12 mouse cellular contexts compared by ENCODE assay signal in genomic region chr16:91441811-91442240, GRCm38 (mm10). TPM values are rescaled to one million over a fixed set of nuclear protein-coding genes. Genes with fewer than 3 reads are reported as not detected.
A peak's percentile ranks its signal among the peaks of the same experiment; 100 is the strongest.
DNase-seq lines count a peak whose midpoint lies in the region; ATAC-seq and TF ChIP-seq lines count a peak whose summit lies in the region.
"Had no signal": no experiment of that assay in that cellular context is flagged by ENCODE, and none has a peak within 500 bp of the region (broad histone marks: within the 10 kb centered on the region; RNA-seq: fewer than 3 reads in every experiment).

No protein-coding gene starts in this region.

- no peaks in the 10 kb centered on the region for H3K27me3 ChIP-seq in heart, adult 2 months (ENCODE audit: control insufficient read depth, insufficient read depth, low read length)
- no peaks in the 10 kb centered on the region for H3K27me3 ChIP-seq in stomach, embryonic 14.5 days (ENCODE audit: control insufficient read depth, insufficient read depth, low read length)
- H3K27me3 ChIP-seq in stomach, postnatal 0 days (ENCODE audit: control insufficient read depth, insufficient read depth, low read length): no peaks in the 10 kb centered on the region
- no peaks in the 10 kb centered on the region for H3K27me3 ChIP-seq in liver, embryonic 15.5 days
- H3K27me3 ChIP-seq: neural tube, embryonic 12.5 days had no signal

- peaks cover 11% of the 10 kb centered on the region for H3K4me1 ChIP-seq in heart, adult 2 months (ENCODE audit: control insufficient read depth, insufficient read depth, low read length)
- H3K4me1 ChIP-seq in stomach, embryonic 14.5 days (ENCODE audit: control insufficient read depth, insufficient read depth, low read length): no peaks in the 10 kb centered on the region
- H3K4me1 ChIP-seq in stomach, postnatal 0 days (replicated peaks; ENCODE audit: control insufficient read depth, insufficient read depth): no peaks in the 10 kb centered on the region; the same call in 1 of the 2 replicates
- peaks cover 90% of the 10 kb centered on the region for H3K4me1 ChIP-seq in liver, embryonic 15.5 days (replicated peaks)
- H3K4me1 ChIP-seq: neural tube, embryonic 12.5 days had no signal

- no peak for DNase-seq in heart, adult 2 months
- DNase-seq in heart, postnatal 36 days: no peak
- DNase-seq in stomach, postnatal 0 days (ENCODE audit: low spot score): no peak
- DNase-seq in thymus, postnatal 25 days: peak; percentile 56
- no peak for DNase-seq in layer of hippocampus, postnatal 10 days (ENCODE audit: low spot score in 2 of 2)
- DNase-seq: cerebellum, adult 11 months had no signal

- TF ChIP-seq EP300 in heart, adult 2 months (IDR thresholded peaks at IDR 0.05; ENCODE audit: insufficient read depth, low read depth, low read length): no peak
- no peak for TF ChIP-seq EP300 in stomach, postnatal 0 days (optimal IDR thresholded peaks at IDR 0.05)

- no peak for TF ChIP-seq POLR2A in heart, adult 2 months (IDR thresholded peaks at IDR 0.05; ENCODE audit: insufficient read depth, low read depth, low read length)

- H3K4me2 ChIP-seq in stomach, embryonic 14.5 days (replicated peaks; ENCODE audit: low read depth, low read length): no peak overlapping the region
- H3K4me2 ChIP-seq in stomach, postnatal 0 days (replicated peaks; ENCODE audit: low read depth): no peak overlapping the region
- H3K4me2 ChIP-seq in liver, embryonic 15.5 days: peak overlapping the region; percentile 65
- H3K4me2 ChIP-seq: neural tube, embryonic 12.5 days had no signal

- H3K36me3 ChIP-seq in heart, adult 2 months (ENCODE audit: control insufficient read depth, insufficient read depth, low read length): peaks cover 7% of the 10 kb centered on the region
- H3K36me3 ChIP-seq in stomach, embryonic 14.5 days (ENCODE audit: control insufficient read depth, insufficient read depth, low read length): no peaks in the 10 kb centered on the region
- H3K36me3 ChIP-seq in stomach, postnatal 0 days (ENCODE audit: control insufficient read depth, insufficient read depth, low read length): no peaks in the 10 kb centered on the region
- no peaks in the 10 kb centered on the region for H3K36me3 ChIP-seq in liver, embryonic 15.5 days (replicated peaks)
- H3K36me3 ChIP-seq: neural tube, embryonic 12.5 days had no signal

- 64% methylated on average over 7 of the region's 7 CpGs for WGBS in heart, adult 2 months
- 72% methylated on average over 7 of the region's 7 CpGs for WGBS in stomach, embryonic 14.5 days
- WGBS in stomach, postnatal 0 days: 71% methylated on average over 7 of the region's 7 CpGs
- WGBS in liver, embryonic 15.5 days (ENCODE audit: insufficient replicate concordance): 12% methylated on average over 7 of the region's 7 CpGs

- H3K4me3 ChIP-seq in heart, adult 2 months: no peak overlapping the region
- no peak overlapping the region for H3K4me3 ChIP-seq in stomach, embryonic 14.5 days (ENCODE audit: low read depth, low read length)
- H3K4me3 ChIP-seq in stomach, postnatal 0 days (ENCODE audit: low read depth, low read length): no peak overlapping the region
- H3K4me3 ChIP-seq in liver, embryonic 15.5 days (replicated peaks): peak overlapping the region; percentile 24
- H3K4me3 ChIP-seq: neural tube, embryonic 12.5 days had no signal

- peak overlapping the region; percentile 78 for H3K27ac ChIP-seq in heart, adult 2 months
- H3K27ac ChIP-seq in stomach, embryonic 14.5 days (ENCODE audit: low read length): no peak overlapping the region
- H3K27ac ChIP-seq in stomach, postnatal 0 days (replicated peaks): no peak overlapping the region
- H3K27ac ChIP-seq in liver, embryonic 15.5 days (replicated peaks): peak overlapping the region; percentile 100
- H3K27ac ChIP-seq: neural tube, embryonic 12.5 days had no signal

- H3K9me3 ChIP-seq in stomach, embryonic 14.5 days (ENCODE audit: control insufficient read depth, low read depth, low read length): no peaks in the 10 kb centered on the region
- no peaks in the 10 kb centered on the region for H3K9me3 ChIP-seq in stomach, postnatal 0 days (ENCODE audit: control insufficient read depth, low read length)
- H3K9me3 ChIP-seq in liver, embryonic 15.5 days (replicated peaks): no peaks in the 10 kb centered on the region
- H3K9me3 ChIP-seq: neural tube, embryonic 12.5 days had no signal

- no peak for TF ChIP-seq CTCF in heart, adult 2 months (IDR thresholded peaks at IDR 0.05)
- no peak for TF ChIP-seq CTCF in stomach, postnatal 0 days (IDR thresholded peaks at IDR 0.05; ENCODE audit: low read depth)

- no peak overlapping the region for H3K9ac ChIP-seq in heart, adult 2 months (ENCODE audit: low read depth, low read length)
- no peak overlapping the region for H3K9ac ChIP-seq in stomach, embryonic 14.5 days (replicated peaks; ENCODE audit: low read depth, low read length)
- no peak overlapping the region for H3K9ac ChIP-seq in stomach, postnatal 0 days (ENCODE audit: low read length)
- H3K9ac ChIP-seq in liver, embryonic 15.5 days: peak overlapping the region; percentile 41; the same call in 1 of the 2 replicates
- H3K9ac ChIP-seq: neural tube, embryonic 12.5 days had no signal

- ATAC-seq in stomach, embryonic 14.5 days (ENCODE audit: insufficient number of reproducible peaks, insufficient read depth, low FRiP score, low read depth): peak; percentile 88; the same call in 1 of the 2 replicates
- no peak for ATAC-seq in stomach, postnatal 0 days (ENCODE audit: low FRiP score, low TSS enrichment)
- ATAC-seq in liver, embryonic 15.5 days (ENCODE audit: insufficient read depth): peak; percentile 98
- ATAC-seq in cerebellum, adult (ENCODE audit: insufficient number of reproducible peaks, low FRiP score, low TSS enrichment): no peak

- intact Hi-C loops in heart, adult 2 months (cut with DNase I): loop anchor here (1.0 to 10.0 kb wide), 5 partner anchors 19 to 367 kb away; partner anchors contain the start of gene Ifnar1
- intact Hi-C loops in heart, postnatal 36 days (cut with DNase I): loop anchor here (1.0 to 2.0 kb wide), 2 partner anchors 35 to 83 kb away; partner anchors contain the start of gene Il10rb

- no peaks in the 10 kb centered on the region for H3K79me2 ChIP-seq in heart, adult 2 months (replicated peaks; ENCODE audit: control insufficient read depth, insufficient read depth, low read length)

RNA-seq across cellular contexts. Expression of gene Il10rb, which starts 35.9 kb away (rescaled TPM):
- total RNA-seq in heart, adult 2 months (2021): 100 to 1,000 TPM in 1 of 2 experiments, 10 to 100 TPM in 1; 98.2 to 122 TPM
- polyA plus RNA-seq in heart, adult 2 months (2012; rRNA removed): 136 and 182 TPM in 2 replicates
- 100 to 1,000 TPM; 113 to 116 TPM for total RNA-seq in heart, postnatal 36 days (2021)
- 33.0 and 34.1 TPM in 2 replicates for polyA plus RNA-seq in stomach, embryonic 14.5 days (2014; fragmentation: Nextera tagmentation; extraction: Ambion mirVana)
- polyA plus RNA-seq in stomach, postnatal 0 days (2015; fragmentation: Nextera tagmentation; extraction: Ambion mirVana): 52.3 and 55.4 TPM in 2 replicates
- polyA plus RNA-seq in liver, embryonic 15.5 days (2015; fragmentation: Nextera tagmentation; extraction: Ambion mirVana): 29.9 and 34.7 TPM in 2 replicates
- 1 to 10 TPM; 7.4 to 8.6 TPM for total RNA-seq in layer of hippocampus, postnatal 10 days (2021)

RNA-seq across cellular contexts. Expression of gene Ifnar1, which starts 43.2 kb away (rescaled TPM):
- 10 to 100 TPM; 23.6 to 24.0 TPM for total RNA-seq in heart, adult 2 months (2021)
- polyA plus RNA-seq in heart, adult 2 months (2012; rRNA removed): 12.5 and 20.2 TPM in 2 replicates
- total RNA-seq in heart, postnatal 36 days (2021): 10 to 100 TPM; 31.5 to 32.6 TPM
- 61.7 and 63.9 TPM in 2 replicates for polyA plus RNA-seq in stomach, embryonic 14.5 days (2014; fragmentation: Nextera tagmentation; extraction: Ambion mirVana)
- polyA plus RNA-seq in stomach, postnatal 0 days (2015; fragmentation: Nextera tagmentation; extraction: Ambion mirVana): 18.3 and 19.2 TPM in 2 replicates
- 19.4 and 21.6 TPM in 2 replicates for polyA plus RNA-seq in liver, embryonic 15.5 days (2015; fragmentation: Nextera tagmentation; extraction: Ambion mirVana)
- total RNA-seq in layer of hippocampus, postnatal 10 days (2021): 10 to 100 TPM; 63.7 to 70.6 TPM

RNA-seq across cellular contexts. Expression of gene Gm21970, which starts 50.3 kb away (rescaled TPM):
- not detected for total RNA-seq in heart, adult 2 months (2021)
- polyA plus RNA-seq in heart, adult 2 months (2012; rRNA removed): not detected in 2 replicates
- under 1 TPM in 1 of 2 experiments, not detected in 1; 0.47 TPM for total RNA-seq in heart, postnatal 36 days (2021)
- polyA plus RNA-seq in stomach, embryonic 14.5 days (2014; fragmentation: Nextera tagmentation; extraction: Ambion mirVana): not detected in 2 replicates
- not detected in 2 replicates for polyA plus RNA-seq in stomach, postnatal 0 days (2015; fragmentation: Nextera tagmentation; extraction: Ambion mirVana)
- polyA plus RNA-seq in liver, embryonic 15.5 days (2015; fragmentation: Nextera tagmentation; extraction: Ambion mirVana): 0.31 TPM in 1 of 2 replicates, not detected in the other
- total RNA-seq in layer of hippocampus, postnatal 10 days (2021): 1 to 10 TPM in 1 of 2 experiments, not detected in 1; 1.1 TPM
- total RNA-seq: granulocyte monocyte progenitor cell, adult 5-6 weeks had no signal
- polyA plus RNA-seq: limb, embryonic 14.5 days; neural tube, embryonic 12.5 days had no signal

Comparison
In these comparisons a context has a peak if more than half of its experiments do, and no peak if none do; other contexts are left out.
1. ATAC-seq: peak in stomach, embryonic 14.5 days (single experiment) and liver, embryonic 15.5 days (single experiment); none in stomach, postnatal 0 days (single experiment) and cerebellum, adult (single experiment).
2. H3K27ac ChIP-seq: peak in heart, adult 2 months (single experiment) and liver, embryonic 15.5 days (single experiment); none in stomach, embryonic 14.5 days (single experiment) and stomach, postnatal 0 days (single experiment).